Mouse (Mus musculus) heart, postnatal 0 days (tissue): ENCODE data around the gene Lhfp. TPM values are rescaled to one million over a fixed set of nuclear protein-coding genes. Genes with fewer than 3 reads are reported as not detected.

Source experiments
- ATAC-seq: fragments of 200-750 bp; cut with Nextera tagmentation; 2 replicates; pipeline ENCODE4 v1.8.0; 2017; ENCODE audit warnings: low read depth, moderate number of reproducible peaks, moderate library complexity; ENCODE audit not compliant: insufficient read depth
- DNase-seq: peaks from one replicate; pipeline ENCODE4 v3.0.0-alpha.2; 2016; ENCODE audit warnings: low spot score
- H3K27ac ChIP-seq: fragments of 300-500 bp; sonication (generic); 2 replicates; pipeline ENCODE4 v1.5.1; 2014; ENCODE audit warnings: low read depth, mild to moderate bottlenecking
- H3K27me3 ChIP-seq: fragments of 300-500 bp; sonication (generic); 2 replicates; pipeline ENCODE4 v1.6.1; 2014; ENCODE audit warnings: low read length, mixed read lengths; ENCODE audit not compliant: control insufficient read depth, insufficient read depth
- H3K36me3 ChIP-seq: fragments of 300-500 bp; sonication (generic); replicated peaks from 2 replicates; pipeline ENCODE4 v1.6.1; 2014; ENCODE audit warnings: low read length, mixed read lengths; ENCODE audit not compliant: control insufficient read depth, insufficient read depth
- H3K4me1 ChIP-seq: fragments of 300-500 bp; sonication (generic); 2 replicates; pipeline ENCODE4 v1.6.1; 2014; ENCODE audit warnings: antibody characterized with exemption; ENCODE audit not compliant: control insufficient read depth, insufficient read depth
- H3K4me2 ChIP-seq: fragments of 300-500 bp; sonication (generic); 2 replicates; pipeline ENCODE4 v1.6.1; 2014; ENCODE audit warnings: low read depth, mild to moderate bottlenecking, low read length, moderate library complexity
- H3K4me3 ChIP-seq: fragments of 300-500 bp; sonication (generic); 2 replicates; pipeline ENCODE4 v1.5.1; 2014; ENCODE audit warnings: low read depth, low read length
- H3K9ac ChIP-seq: fragments of 300-500 bp; sonication (generic); replicated peaks from 2 replicates; pipeline ENCODE4 v1.6.1; 2014; ENCODE audit warnings: low read depth, low read length, mixed read lengths
- H3K9me3 ChIP-seq: fragments of 300-500 bp; sonication (generic); replicated peaks from 2 replicates; pipeline ENCODE4 v1.6.1; 2016; ENCODE audit warnings: low read length; ENCODE audit not compliant: control insufficient read depth
- CTCF ChIP-seq: IDR thresholded peaks from 2 replicates; pipeline ENCODE4 v1.5.1; 2016; ENCODE audit warnings: antibody characterized with exemption, control low read depth, low read depth
- EP300 ChIP-seq: IDR thresholded peaks from 2 replicates; pipeline ENCODE4 v1.6.1; 2016; ENCODE audit warnings: antibody characterized with exemption, low read depth
- WGBS: fragments of 180-500 bp; shearing (Covaris S2); extraction: QIAGEN DNeasy Blood & Tissue Kit; methylation state at CpG from one replicate; pipeline ENCODE4 v1.1.7; 2014; 5-methylcytosine and 5-hydroxymethylcytosine counted together
- polyA plus RNA-seq: library from polyadenylated mRNA; unstranded; fragments of >200 nt; fragmentation: Nextera tagmentation; extraction: Ambion mirVana; gene quantifications from 2 replicates; pipeline ENCODE4 v1.2.1, GENCODE M21; 2015
- total RNA-seq: library from RNA; depleted of rRNA; stranded (reverse); fragments of >200 nt; gene quantifications from 2 replicates; pipeline ENCODE4 v1.2.3, GENCODE M21; 2014; ENCODE audit warnings: low replicate concordance

Gene Lhfp
- total and polyA plus RNA-seq, 2 experiments from 2014 or later, result 78.0 to 87.2 TPM

GRCm38 (mm10) chr3:53207225-53207528, 165.8 kb downstream of the Lhfp start:
- no peak for ATAC-seq
- H3K9me3 ChIP-seq, result no peaks in the 10 kb centered on the region
- peaks cover 33% of the 10 kb centered on the region for H3K4me1 ChIP-seq
- 73% methylated on average over 4 of the region's 4 CpGs for WGBS
- no peak overlapping the region for H3K9ac ChIP-seq
- no peak overlapping the region for H3K27ac ChIP-seq
- no peaks in the 10 kb centered on the region for H3K27me3 ChIP-seq
- no peak overlapping the region for H3K4me3 ChIP-seq
- no peak for DNase-seq
- no peaks in the 10 kb centered on the region for H3K36me3 ChIP-seq
- TF ChIP-seq CTCF, result no peak
- no peak for TF ChIP-seq EP300
- no peak overlapping the region for H3K4me2 ChIP-seq

GRCm38 (mm10) chr3:53210691-53211526, 169.6 kb downstream of the Lhfp start:
- H3K4me3 ChIP-seq, result no peak overlapping the region
- H3K9me3 ChIP-seq, result no peaks in the 10 kb centered on the region
- 70% methylated on average over 10 of the region's 10 CpGs for WGBS
- TF ChIP-seq CTCF (no peak), EP300 (no peak)
- H3K9ac ChIP-seq, result no peak overlapping the region
- no peaks in the 10 kb centered on the region for H3K36me3 ChIP-seq
- DNase-seq (no peak), ATAC-seq (no peak)
- no peak overlapping the region for H3K27ac ChIP-seq
- no peaks in the 10 kb centered on the region for H3K27me3 ChIP-seq
- no peak overlapping the region for H3K4me2 ChIP-seq
- 0 out of 2 replicates have a peak, but pooled peaks cover 8% of the 10 kb centered on the region for H3K4me1 ChIP-seq

- peaks cover 11% of the 10 kb centered on the region; the same call in 1 of the 2 replicates for H3K4me1 ChIP-seq
- 84% methylated on average over 2 of the region's 2 CpGs for WGBS
These were observed 171.3 kb downstream of the Lhfp start for GRCm38 (mm10) chr3:53212599-53212998.

GRCm38 (mm10) chr3:53213346-53213745, 172.0 kb downstream of the Lhfp start:
- ATAC-seq (no peak), DNase-seq (no peak)
- H3K9me3 ChIP-seq, result no peaks in the 10 kb centered on the region
- H3K4me3 ChIP-seq, result no peak overlapping the region
- no peaks in the 10 kb centered on the region for H3K27me3 ChIP-seq
- no peaks in the 10 kb centered on the region for H3K36me3 ChIP-seq
- WGBS, result 73% methylated on average over 3 of the region's 3 CpGs
- no peak overlapping the region for H3K9ac ChIP-seq
- H3K4me2 ChIP-seq, result no peak overlapping the region
- TF ChIP-seq EP300 (no peak), CTCF (no peak)
- no peak overlapping the region for H3K27ac ChIP-seq
- H3K4me1 ChIP-seq, result peaks cover 13% of the 10 kb centered on the region; the same call in 1 of the 2 replicates

More at GRCm38 (mm10) chr3:53212599-53212998, 171.3 kb downstream of the Lhfp start:
- no peaks in the 10 kb centered on the region for H3K27me3 ChIP-seq
- DNase-seq, result no peak
- ATAC-seq, result no peak
- TF ChIP-seq EP300 (no peak), CTCF (no peak)
- H3K9me3 ChIP-seq, result no peaks in the 10 kb centered on the region
- H3K4me3 ChIP-seq, result no peak overlapping the region
- H3K36me3 ChIP-seq, result no peaks in the 10 kb centered on the region
- H3K4me2 ChIP-seq, result no peak overlapping the region
- no peak overlapping the region for H3K27ac ChIP-seq
- H3K9ac ChIP-seq, result no peak overlapping the region

- Histone ChIP-seq H3K27ac (no peak overlapping the region), H3K27me3 (no peaks in the 10 kb centered on the region), H3K4me3 (no peak overlapping the region), H3K4me2 (no peak overlapping the region), H3K4me1 (peaks cover 13% of the 10 kb centered on the region; the same call in 1 of the 2 replicates), H3K9ac (no peak overlapping the region), H3K9me3 (no peaks in the 10 kb centered on the region), H3K36me3 (no peaks in the 10 kb centered on the region)
- 62% methylated on average over 7 of the region's 7 CpGs for WGBS
- DNase-seq, result no peak
- TF ChIP-seq CTCF (no peak), EP300 (no peak)
- no peak for ATAC-seq
These were observed 172.5 kb downstream of the Lhfp start for GRCm38 (mm10) chr3:53213746-53214271.

GRCm38 (mm10) chr3:53214386-53214785, 173.1 kb downstream of the Lhfp start:
- no peaks in the 10 kb centered on the region for H3K9me3 ChIP-seq
- H3K27me3 ChIP-seq, result no peaks in the 10 kb centered on the region
- WGBS, result 74% methylated on average over 4 of the region's 4 CpGs
- H3K27ac ChIP-seq, result no peak overlapping the region
- no peaks in the 10 kb centered on the region for H3K36me3 ChIP-seq
- no peak overlapping the region for H3K9ac ChIP-seq
- H3K4me3 ChIP-seq, result no peak overlapping the region
- no peak for DNase-seq
- no peak overlapping the region for H3K4me2 ChIP-seq
- H3K4me1 ChIP-seq, result peaks cover 13% of the 10 kb centered on the region; the same call in 1 of the 2 replicates
- no peak for ATAC-seq
- TF ChIP-seq EP300, result no peak
- TF ChIP-seq CTCF, result no peak
